Mouse (Mus musculus): ENCODE measurements around the gene Scai. TPM values are rescaled to one million over a fixed set of nuclear protein-coding genes. Genes with fewer than 3 reads are reported as not detected.
"Not testable (repeated sequence)": the region's sequence is repeated elsewhere in the genome, so short reads cannot be mapped to it uniquely, and the experiment has no call there.

The Scai gene
- polyA plus RNA-seq (2016; fragmentation: Nextera tagmentation; extraction: Ambion mirVana): 14.3 and 18.1 TPM in 2 replicates

GRCm38 (mm10) chr2:39190561-39191056, at the start of gene Scai:
Gene Scai, minus strand, starts transcription at chr2:39190734.
- ATAC-seq (ENCODE audit: low FRiP score): peak; percentile 100
- H3K9me3 ChIP-seq: no peaks in the 10 kb centered on the region
- no peaks in the 10 kb centered on the region for H3K27me3 ChIP-seq
- H3K4me3 ChIP-seq (replicated peaks): peak within 1 kb of the TSS; percentile 90
- H3K36me3 ChIP-seq (replicated peaks): peaks cover 7% of the 10 kb centered on the region
- H3K4me2 ChIP-seq: peak within 1 kb of the TSS; percentile 75
- 0% methylated on average over 41 of the region's 41 CpGs for WGBS
- peak within 1 kb of the TSS; percentile 99 for H3K27ac ChIP-seq
- peaks cover 24% of the 10 kb centered on the region for H3K4me1 ChIP-seq
- H3K9ac ChIP-seq: peak within 1 kb of the TSS; percentile 92

GRCm38 (mm10) chr2:39226731-39227130, 36.2 kb upstream of the Scai start:
- peak overlapping the region; percentile 75 for H3K4me2 ChIP-seq
- 33% methylated on average over 3 of the region's 3 CpGs for WGBS
- peak; percentile 9; the same call in 1 of the 2 replicates for ATAC-seq (ENCODE audit: low FRiP score)
- peaks cover 18% of the 10 kb centered on the region for H3K4me1 ChIP-seq
- H3K27me3 ChIP-seq: no peaks in the 10 kb centered on the region
- peak overlapping the region; percentile 79 for H3K4me3 ChIP-seq (replicated peaks)
- no peaks in the 10 kb centered on the region for H3K36me3 ChIP-seq (replicated peaks)
- no peaks in the 10 kb centered on the region for H3K9me3 ChIP-seq
- 0 out of 2 replicates have a peak overlapping the region, but pooled peaks have one; percentile 93 for H3K27ac ChIP-seq
- no peak overlapping the region for H3K9ac ChIP-seq

- Histone ChIP-seq H3K4me3 (replicated peaks) (peak within 1 kb of the TSS; percentile 79), H3K9me3 (no peaks in the 10 kb centered on the region), H3K27ac (peak within 1 kb of the TSS; percentile 93), H3K4me1 (peaks cover 18% of the 10 kb centered on the region), H3K36me3 (replicated peaks) (no peaks in the 10 kb centered on the region), H3K9ac (peak within 1 kb of the TSS; percentile 85), H3K4me2 (peak within 1 kb of the TSS; percentile 75), H3K27me3 (no peaks in the 10 kb centered on the region)
- under 1% methylated on average over 55 of the region's 56 CpGs for WGBS
- ATAC-seq (ENCODE audit: low FRiP score): peak; percentile 98
These were observed 35.6 kb upstream of the Scai start, which contains the start of gene Ppp6c for GRCm38 (mm10) chr2:39226019-39226640. Gene Ppp6c, minus strand, starts transcription at chr2:39226451.

- peak overlapping the region; percentile 75 for H3K4me2 ChIP-seq
- not testable (repeated sequence) for H3K36me3 ChIP-seq (replicated peaks); H3K9me3 ChIP-seq; H3K27me3 ChIP-seq
- 5% methylated on average over 31 of the region's 36 CpGs for WGBS
- H3K27ac ChIP-seq: peak overlapping the region; percentile 93
- H3K4me3 ChIP-seq (replicated peaks): peak overlapping the region; percentile 79
- peaks cover 18% of the 10 kb centered on the region for H3K4me1 ChIP-seq
- H3K9ac ChIP-seq: peak overlapping the region; percentile 85
- peak; percentile 47; the same call in 1 of the 2 replicates for ATAC-seq (ENCODE audit: low FRiP score)
These were observed 34.9 kb upstream of the Scai start for GRCm38 (mm10) chr2:39225331-39226018.

GRCm38 (mm10) chr2:39224621-39225020, 34.1 kb upstream of the Scai start:
- H3K4me3 ChIP-seq (replicated peaks): peak overlapping the region; percentile 79

GRCm38 (mm10) chr2:39220010-39220409, 29.5 kb upstream of the Scai start:
- H3K27ac ChIP-seq: no peak overlapping the region
- no peaks in the 10 kb centered on the region for H3K36me3 ChIP-seq (replicated peaks)
- no peaks in the 10 kb centered on the region for H3K9me3 ChIP-seq
- no peak overlapping the region for H3K4me3 ChIP-seq (replicated peaks)
- no peak overlapping the region for H3K4me2 ChIP-seq
- peaks cover 15% of the 10 kb centered on the region for H3K4me1 ChIP-seq
- no peaks in the 10 kb centered on the region for H3K27me3 ChIP-seq
- 95% methylated on average over 6 of the region's 6 CpGs for WGBS
- H3K9ac ChIP-seq: no peak overlapping the region
- no peak for ATAC-seq (ENCODE audit: low FRiP score)

More at GRCm38 (mm10) chr2:39224621-39225020, 34.1 kb upstream of the Scai start:
- H3K36me3 ChIP-seq (replicated peaks): no peaks in the 10 kb centered on the region
- H3K4me2 ChIP-seq: peak overlapping the region; percentile 75
- ATAC-seq (ENCODE audit: low FRiP score): no peak
- peaks cover 18% of the 10 kb centered on the region for H3K4me1 ChIP-seq
- H3K9ac ChIP-seq: no peak overlapping the region
- no peaks in the 10 kb centered on the region for H3K9me3 ChIP-seq
- H3K27ac ChIP-seq: no peak overlapping the region
- H3K27me3 ChIP-seq: no peaks in the 10 kb centered on the region

GRCm38 (mm10) chr2:39219034-39219433, 28.5 kb upstream of the Scai start:
- H3K27ac ChIP-seq: no peak overlapping the region
- no peak overlapping the region for H3K9ac ChIP-seq
- WGBS: 96% methylated on average over 3 of the region's 3 CpGs
- H3K4me3 ChIP-seq (replicated peaks): no peak overlapping the region
- no peak overlapping the region for H3K4me2 ChIP-seq
- no peak for ATAC-seq (ENCODE audit: low FRiP score)
- H3K4me1 ChIP-seq: peaks cover 5% of the 10 kb centered on the region
- no peaks in the 10 kb centered on the region for H3K9me3 ChIP-seq
- no peaks in the 10 kb centered on the region for H3K36me3 ChIP-seq (replicated peaks)
- no peaks in the 10 kb centered on the region for H3K27me3 ChIP-seq

- Histone ChIP-seq H3K9ac (no peak overlapping the region), H3K4me3 (replicated peaks) (no peak overlapping the region), H3K9me3 (no peaks in the 10 kb centered on the region), H3K4me2 (no peak overlapping the region), H3K36me3 (replicated peaks) (no peaks in the 10 kb centered on the region), H3K27me3 (no peaks in the 10 kb centered on the region), H3K4me1 (peaks cover 2% of the 10 kb centered on the region; the same call in 1 of the 2 replicates), H3K27ac (no peak overlapping the region)
- no peak for ATAC-seq (ENCODE audit: low FRiP score)
- WGBS: 94% methylated on average over 4 of the region's 4 CpGs
These were observed 26.6 kb upstream of the Scai start for GRCm38 (mm10) chr2:39217150-39217549.

GRCm38 (mm10) chr2:39210738-39211137, 20.2 kb upstream of the Scai start:
- 97% methylated on average over 4 of the region's 4 CpGs for WGBS
- ATAC-seq (ENCODE audit: low FRiP score): no peak
- Histone ChIP-seq H3K9ac (no peak overlapping the region), H3K27ac (no peak overlapping the region), H3K27me3 (no peaks in the 10 kb centered on the region), H3K9me3 (no peaks in the 10 kb centered on the region), H3K36me3 (replicated peaks) (no peaks in the 10 kb centered on the region), H3K4me2 (no peak overlapping the region), H3K4me3 (replicated peaks) (no peak overlapping the region), H3K4me1 (0 out of 2 replicates have a peak, but pooled peaks cover 2% of the 10 kb centered on the region)

- no peaks in the 10 kb centered on the region for H3K27me3 ChIP-seq
- H3K4me2 ChIP-seq: no peak overlapping the region
- H3K36me3 ChIP-seq (replicated peaks): peaks cover 9% of the 10 kb centered on the region; the same call in 1 of the 2 replicates
- no peaks in the 10 kb centered on the region for H3K4me1 ChIP-seq
- H3K9ac ChIP-seq: no peak overlapping the region
- no peak overlapping the region for H3K27ac ChIP-seq
- ATAC-seq (ENCODE audit: low FRiP score): no peak
- H3K4me3 ChIP-seq (replicated peaks): no peak overlapping the region
- WGBS: 91% methylated on average over 2 of the region's 2 CpGs
- no peaks in the 10 kb centered on the region for H3K9me3 ChIP-seq
These were observed 12.8 kb upstream of the Scai start for GRCm38 (mm10) chr2:39203359-39203758.

- Histone ChIP-seq H3K9me3 (no peaks in the 10 kb centered on the region), H3K9ac (no peak overlapping the region), H3K4me3 (replicated peaks) (no peak overlapping the region), H3K27me3 (no peaks in the 10 kb centered on the region), H3K4me1 (peaks cover 4% of the 10 kb centered on the region), H3K4me2 (no peak overlapping the region), H3K36me3 (replicated peaks) (peaks cover 18% of the 10 kb centered on the region; the same call in 1 of the 2 replicates), H3K27ac (no peak overlapping the region)
- no peak for ATAC-seq (ENCODE audit: low FRiP score)
- 95% methylated on average over 2 of the region's 2 CpGs for WGBS
These were observed 4.3 kb upstream of the Scai start for GRCm38 (mm10) chr2:39194809-39195208.

- ATAC-seq (ENCODE audit: low FRiP score): peak; percentile 90
- Histone ChIP-seq H3K4me3 (replicated peaks) (peak overlapping the region; percentile 90), H3K9ac (peak overlapping the region; percentile 92), H3K4me2 (peak overlapping the region; percentile 75), H3K4me1 (peaks cover 24% of the 10 kb centered on the region), H3K27ac (peak overlapping the region; percentile 99), H3K36me3 (replicated peaks) (peaks cover 7% of the 10 kb centered on the region), H3K9me3 (no peaks in the 10 kb centered on the region), H3K27me3 (no peaks in the 10 kb centered on the region)
- under 1% methylated on average over 37 of the region's 39 CpGs for WGBS
These were observed 473 bp downstream of the Scai start for GRCm38 (mm10) chr2:39189961-39190560.

All from forebrain, embryonic 12.5 days (tissue).